Comparison of ENCODE assay signal across 8 mouse cellular contexts in genomic region chr6:55038671-55039445, GRCm38 (mm10). TPM values are rescaled to one million over a fixed set of nuclear protein-coding genes. Genes with fewer than 3 reads are reported as not detected.
DNase-seq lines count a peak whose midpoint lies in the region; ATAC-seq and TF ChIP-seq lines count a peak whose summit lies in the region.

No protein-coding gene starts in this region.

- intact Hi-C loops in left cerebral cortex, adult 2 months (cut with DNase I): loop anchor here (1.0 to 10.0 kb wide), 4 partner anchors 22 to 444 kb away; partner anchors contain the start of genes Fkbp14, Plekha8 and Znrf2
- intact Hi-C loops in left cerebral cortex, postnatal 36 days (cut with DNase I): no loop called here
- intact Hi-C loops in left cerebral cortex, postnatal 25 days (cut with DNase I): no loop called here

- no peaks in the 10 kb centered on the region for H3K9me3 ChIP-seq in embryonic facial prominence, embryonic 14.5 days (ENCODE audit: control insufficient read depth, low read length)
- no peaks in the 10 kb centered on the region for H3K9me3 ChIP-seq in intestine, embryonic 16.5 days (ENCODE audit: control insufficient read depth, low read length)
- H3K9me3 ChIP-seq in midbrain, embryonic 10.5 days (replicated peaks): no peaks in the 10 kb centered on the region

- no peak for TF ChIP-seq CTCF in left cerebral cortex, adult 2 months (IDR thresholded peaks at IDR 0.05)
- TF ChIP-seq CTCF in Patski (IDR thresholded peaks at IDR 0.05): peak; percentile 19

- 3% methylated on average over 12 of the region's 12 CpGs for WGBS in embryonic facial prominence, embryonic 14.5 days
- WGBS in intestine, embryonic 16.5 days: 2% methylated on average over 12 of the region's 12 CpGs
- 5% methylated on average over 12 of the region's 12 CpGs for WGBS in midbrain, embryonic 10.5 days

- H3K4me1 ChIP-seq in embryonic facial prominence, embryonic 14.5 days (ENCODE audit: control insufficient read depth, insufficient read depth, low read length): peaks cover 9% of the 10 kb centered on the region
- H3K4me1 ChIP-seq in intestine, embryonic 16.5 days (ENCODE audit: control insufficient read depth, insufficient read depth, low read length): peaks cover 14% of the 10 kb centered on the region
- H3K4me1 ChIP-seq in midbrain, embryonic 10.5 days: peaks cover 25% of the 10 kb centered on the region

- DNase-seq in left cerebral cortex, adult 2 months (ENCODE audit: extremely low spot score in 1 of 2, low spot score in 2 of 2): no peak
- no peak for DNase-seq in left cerebral cortex, postnatal 36 days (ENCODE audit: low spot score in 2 of 2)
- DNase-seq in Patski (ENCODE audit: low read depth, low spot score): no peak
- DNase-seq in embryonic facial prominence, embryonic 14.5 days (ENCODE audit: low spot score): peak; percentile 41
- DNase-seq in midbrain, embryonic 10.5 days (ENCODE audit: low spot score): peak; percentile 22
- no peak for DNase-seq in left cerebral cortex, postnatal 25 days (ENCODE audit: low spot score in 2 of 2)

- H3K36me3 ChIP-seq in embryonic facial prominence, embryonic 14.5 days (ENCODE audit: control insufficient read depth, insufficient read depth, low read length): no peaks in the 10 kb centered on the region
- no peaks in the 10 kb centered on the region for H3K36me3 ChIP-seq in intestine, embryonic 16.5 days (ENCODE audit: control insufficient read depth, insufficient read depth, low read length)
- H3K36me3 ChIP-seq in midbrain, embryonic 10.5 days: no peaks in the 10 kb centered on the region

- peak overlapping the region; percentile 79 for H3K4me3 ChIP-seq in left cerebral cortex, adult 2 months
- peak overlapping the region; percentile 94 for H3K4me3 ChIP-seq in embryonic facial prominence, embryonic 14.5 days (ENCODE audit: low read depth, low read length)
- H3K4me3 ChIP-seq in intestine, embryonic 16.5 days (ENCODE audit: low read length): peak overlapping the region; percentile 94
- H3K4me3 ChIP-seq in midbrain, embryonic 10.5 days: peak overlapping the region; percentile 97

- H3K9ac ChIP-seq in embryonic facial prominence, embryonic 14.5 days (ENCODE audit: low read depth, low read length): peak overlapping the region; percentile 93
- peak overlapping the region; percentile 96 for H3K9ac ChIP-seq in intestine, embryonic 16.5 days (ENCODE audit: low read depth, low read length)

- H3K4me2 ChIP-seq in embryonic facial prominence, embryonic 14.5 days (ENCODE audit: low read depth, low read length): peak overlapping the region; percentile 77
- peak overlapping the region; percentile 79 for H3K4me2 ChIP-seq in intestine, embryonic 16.5 days (ENCODE audit: low read depth, low read length)

- in situ Hi-C loops in Patski (cut with MboI; ENCODE audit: low pct_unique_long_range_greater_than_20kb): no loop called here

- peak; percentile 42 for ATAC-seq in Patski
- 0 out of 2 replicates have a peak, but pooled peaks have one; percentile 27 for ATAC-seq in embryonic facial prominence, embryonic 14.5 days (ENCODE audit: low read depth)
- peak; percentile 47 for ATAC-seq in intestine, embryonic 16.5 days
- no peak; the same call in 1 of the 2 replicates for ATAC-seq in granulocyte monocyte progenitor cell, adult 5-6 weeks (replicated peaks; ENCODE audit: poor library complexity, severe bottlenecking)

- no peaks in the 10 kb centered on the region for H3K27me3 ChIP-seq in Patski
- H3K27me3 ChIP-seq in embryonic facial prominence, embryonic 14.5 days (replicated peaks; ENCODE audit: control insufficient read depth, insufficient read depth, low read length): no peaks in the 10 kb centered on the region
- H3K27me3 ChIP-seq in intestine, embryonic 16.5 days (replicated peaks; ENCODE audit: control insufficient read depth, insufficient read depth, low read length): no peaks in the 10 kb centered on the region
- no peaks in the 10 kb centered on the region for H3K27me3 ChIP-seq in midbrain, embryonic 10.5 days (ENCODE audit: low read depth, poor library complexity, severe bottlenecking)

- POLR2A ChIA-PET in Patski (lab: Charles Lee): interaction anchor here (0.8 to 1.3 kb wide), 2 partner anchors 16 to 36 kb away, joined by 3 to 4 read pairs; no protein-coding TSS in a partner anchor

- H3K27ac ChIP-seq in left cerebral cortex, adult 2 months: peak overlapping the region; percentile 94; the same call in 1 of the 2 replicates
- peak overlapping the region; percentile 93 for H3K27ac ChIP-seq in embryonic facial prominence, embryonic 14.5 days (replicated peaks; ENCODE audit: low read depth, low read length)
- H3K27ac ChIP-seq in intestine, embryonic 16.5 days (ENCODE audit: low read length): peak overlapping the region; percentile 95
- H3K27ac ChIP-seq in midbrain, embryonic 10.5 days (replicated peaks): peak overlapping the region; percentile 97

- CTCF ChIA-PET in Patski (lab: Charles Lee): interaction anchor here (1.6 kb wide), 1 partner anchor 22 kb away, joined by 15 read pairs; no protein-coding TSS in a partner anchor

RNA-seq across cellular contexts. Expression of gene Gars, which starts 1.1 kb away (rescaled TPM):
- 100 to 1,000 TPM; 134 to 142 TPM for total RNA-seq in left cerebral cortex, adult 2 months (2021)
- total RNA-seq in left cerebral cortex, postnatal 36 days (2021): 100 to 1,000 TPM; 126 to 146 TPM
- polyA plus RNA-seq in Patski (2021): 279 TPM
- polyA plus RNA-seq in embryonic facial prominence, embryonic 14.5 days (2014; fragmentation: Nextera tagmentation; extraction: Ambion mirVana): 142 and 154 TPM in 2 replicates
- polyA plus RNA-seq in intestine, embryonic 16.5 days (2015; fragmentation: Nextera tagmentation; extraction: Ambion mirVana): 159 and 172 TPM in 2 replicates
- 228 and 233 TPM in 2 replicates for polyA plus RNA-seq in midbrain, embryonic 10.5 days (2016; fragmentation: Nextera tagmentation; extraction: Ambion mirVana)
- 72.5 and 76.4 TPM in 2 replicates for total RNA-seq in granulocyte monocyte progenitor cell, adult 5-6 weeks (2014; fragmentation: Nextera tagmentation)
- 114 and 122 TPM in 2 replicates for total RNA-seq in granulocyte monocyte progenitor cell, adult 5-6 weeks (2017)
- 100 to 1,000 TPM; 140 to 143 TPM for total RNA-seq in left cerebral cortex, postnatal 25 days (2021)

RNA-seq across cellular contexts. Expression of gene Ggct, which starts 46.1 kb away (rescaled TPM):
- total RNA-seq in left cerebral cortex, adult 2 months (2021): 10 to 100 TPM; 27.7 to 29.3 TPM
- 10 to 100 TPM; 24.0 to 25.0 TPM for total RNA-seq in left cerebral cortex, postnatal 36 days (2021)
- polyA plus RNA-seq in Patski (2021): 14.2 TPM
- 9.5 and 10.8 TPM in 2 replicates for polyA plus RNA-seq in embryonic facial prominence, embryonic 14.5 days (2014; fragmentation: Nextera tagmentation; extraction: Ambion mirVana)
- polyA plus RNA-seq in intestine, embryonic 16.5 days (2015; fragmentation: Nextera tagmentation; extraction: Ambion mirVana): 9.6 and 13.2 TPM in 2 replicates
- polyA plus RNA-seq in midbrain, embryonic 10.5 days (2016; fragmentation: Nextera tagmentation; extraction: Ambion mirVana): 12.7 and 15.7 TPM in 2 replicates
- total RNA-seq in granulocyte monocyte progenitor cell, adult 5-6 weeks (2014; fragmentation: Nextera tagmentation): 12.8 and 18.7 TPM in 2 replicates
- total RNA-seq in granulocyte monocyte progenitor cell, adult 5-6 weeks (2017): 39.6 and 41.1 TPM in 2 replicates
- 10 to 100 TPM; 25.9 to 31.7 TPM for total RNA-seq in left cerebral cortex, postnatal 25 days (2021)

Comparison
In these comparisons a context has a peak if more than half of its experiments do, and no peak if none do; other contexts are left out.
1. DNase-seq: peak in embryonic facial prominence, embryonic 14.5 days (single experiment) and midbrain, embryonic 10.5 days (single experiment); none in left cerebral cortex, adult 2 months (0 of 2), left cerebral cortex, postnatal 36 days (0 of 2), Patski (single experiment) and left cerebral cortex, postnatal 25 days (0 of 2).
2. Peak in every context shown above with its lines, with median percentiles within 50 percentile points of each other: H3K27ac ChIP-seq and H3K4me3 ChIP-seq.